Mouse (Mus musculus) gonadal fat pad, adult 2 months (tissue): ENCODE measurements around the gene Nxn. TPM values are rescaled to one million over a fixed set of nuclear protein-coding genes. Genes with fewer than 3 reads are reported as not detected.
"Not testable (repeated sequence)": the region's sequence is repeated elsewhere in the genome, so short reads cannot be mapped to it uniquely, and the experiment has no call there.

Source experiments
- DNase-seq: peaks from one replicate; pipeline ENCODE4 v3.0.0-alpha.2; 2012; ENCODE audit warnings: low read depth
- polyA plus RNA-seq: library from polyadenylated mRNA; depleted of rRNA; stranded (reverse); fragments of >200 nt; gene quantifications from 2 replicates; pipeline ENCODE4 v1.2.3, GENCODE M21; 2012; rRNA removed

Gene Nxn
- polyA plus RNA-seq, 1 experiment: 21.9 TPM

DNA sequence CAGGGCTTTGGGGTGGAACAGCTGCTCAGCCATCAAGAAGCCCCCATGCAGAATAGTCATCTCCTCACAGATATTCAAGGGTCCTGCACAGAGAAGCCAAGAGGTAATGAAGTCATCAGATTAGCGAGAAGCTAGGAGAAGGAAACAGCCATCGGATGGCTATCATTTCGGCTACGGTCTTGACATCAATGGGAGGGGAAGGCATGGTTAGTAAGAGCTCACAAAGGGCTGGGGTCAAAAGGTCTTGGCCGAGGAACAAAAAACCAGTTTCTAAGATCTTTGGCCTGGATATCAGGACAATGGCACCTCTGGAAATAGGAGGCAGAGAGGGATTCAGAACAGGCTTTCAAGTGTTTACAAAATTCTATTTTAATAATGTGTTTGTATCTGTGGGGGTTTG is 185.1 kb downstream of the Nxn start:
- DNase-seq: no peak

DNA sequence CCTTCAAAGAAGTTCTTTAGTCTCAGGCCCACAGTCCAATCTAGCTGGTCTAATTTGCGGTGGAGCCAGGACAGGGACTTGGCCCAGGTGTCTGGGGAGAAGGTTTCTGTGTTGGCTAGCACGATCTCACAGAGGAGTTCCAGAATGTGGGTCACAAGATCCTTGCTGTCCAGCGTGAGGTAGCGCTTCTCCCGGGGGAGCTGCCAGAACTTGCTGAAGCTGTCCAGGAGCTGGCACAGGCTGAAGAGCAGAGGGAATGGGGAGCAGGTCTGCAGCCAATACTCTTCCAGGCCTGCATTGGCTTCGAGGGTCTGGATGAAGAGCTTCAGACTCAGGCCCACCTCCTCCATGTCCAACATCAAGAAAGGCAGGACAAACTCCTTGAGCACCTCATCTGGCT is 187.3 kb downstream of the Nxn start:
- not testable (repeated sequence) for DNase-seq

GRCm38 (mm10) chr11:76210228-76210985 is 188.5 kb downstream of the Nxn start:
- no peak for DNase-seq

Other genes with a start within 250 kb of the Nxn start
- gene Vps53, start 219.5 kb downstream of the Nxn start, polyA plus RNA-seq: 30.1 and 35.1 TPM in 2 replicates
- gene Fam57a, start 219.5 kb downstream of the Nxn start, polyA plus RNA-seq: 5.8 and 9.2 TPM in 2 replicates
- gene Dbil5, start 181.5 kb downstream of the Nxn start, polyA plus RNA-seq: 23.3 and 26.9 TPM in 2 replicates
- 7.5 and 10.6 TPM in 2 replicates for gene Gemin4, start 181.5 kb downstream of the Nxn start, polyA plus RNA-seq
- 3.9 and 6.4 TPM in 2 replicates for gene Mrm3, start 155.4 kb downstream of the Nxn start, polyA plus RNA-seq
- gene Glod4, start 155.4 kb downstream of the Nxn start, polyA plus RNA-seq: 17.5 and 24.6 TPM in 2 replicates
- 10.4 and 15.2 TPM in 2 replicates for gene Timm22, start 7.8 kb upstream of the Nxn start, polyA plus RNA-seq
- gene Abr, start 223.2 kb upstream of the Nxn start, polyA plus RNA-seq: 39.9 and 44.5 TPM in 2 replicates